Mouse (Mus musculus) MN1 (cell line): ENCODE measurements around the gene Sfxn2.

Source experiments
- DNase-seq: peaks from one replicate; pipeline ENCODE4 v3.0.0-alpha.2; 2016; ENCODE audit warnings: low spot score

Gene Sfxn2

DNA sequence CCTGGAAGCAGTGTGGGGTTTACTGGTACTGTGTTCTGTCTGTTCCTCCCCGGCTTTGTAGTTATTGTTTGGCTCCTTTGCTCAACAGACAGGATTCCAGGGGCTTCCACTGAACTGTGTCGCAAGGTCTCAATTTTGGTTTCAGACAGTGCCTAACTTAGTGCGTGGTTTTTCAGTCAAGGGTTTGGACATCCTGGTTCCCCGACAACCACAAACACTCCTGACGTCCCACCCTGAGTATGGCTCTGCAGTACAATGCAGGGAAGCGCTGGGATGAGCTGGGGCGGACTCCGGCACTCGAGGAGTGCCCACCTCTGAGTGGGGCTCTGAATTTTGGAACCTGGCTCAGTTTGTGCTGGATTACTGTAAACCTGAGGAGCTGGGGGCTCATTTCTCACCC is 56.6 kb downstream of the Sfxn2 start:
- DNase-seq, result no peak

GRCm38 (mm10) chr19:46631637-46632036 is 58.5 kb downstream of the Sfxn2 start:
- DNase-seq, result no peak

- no peak for DNase-seq
Measured at GRCm38 (mm10) chr19:46635766-46636165, 62.6 kb downstream of the Sfxn2 start.

DNA sequence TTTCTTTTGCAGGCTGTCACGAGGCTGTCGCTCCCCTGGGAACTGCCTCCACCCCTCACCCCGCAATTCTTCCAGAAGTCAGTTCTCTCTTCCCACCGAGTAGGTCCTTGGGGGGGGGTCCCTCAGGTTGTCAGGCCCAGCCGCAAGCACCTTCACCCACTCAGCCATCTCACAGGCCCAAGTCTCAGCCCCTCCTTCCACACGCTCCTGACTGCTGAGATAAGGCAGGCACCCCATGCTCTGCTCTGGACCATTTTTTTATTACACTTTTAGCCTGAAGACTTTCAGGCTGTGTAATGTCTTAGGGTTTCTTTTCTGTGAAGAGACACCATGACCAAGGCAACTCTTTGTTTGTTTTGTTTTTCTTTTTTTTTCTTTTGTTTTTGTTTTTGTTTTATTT is 64.4 kb downstream of the Sfxn2 start:
- DNase-seq, result no peak

DNA sequence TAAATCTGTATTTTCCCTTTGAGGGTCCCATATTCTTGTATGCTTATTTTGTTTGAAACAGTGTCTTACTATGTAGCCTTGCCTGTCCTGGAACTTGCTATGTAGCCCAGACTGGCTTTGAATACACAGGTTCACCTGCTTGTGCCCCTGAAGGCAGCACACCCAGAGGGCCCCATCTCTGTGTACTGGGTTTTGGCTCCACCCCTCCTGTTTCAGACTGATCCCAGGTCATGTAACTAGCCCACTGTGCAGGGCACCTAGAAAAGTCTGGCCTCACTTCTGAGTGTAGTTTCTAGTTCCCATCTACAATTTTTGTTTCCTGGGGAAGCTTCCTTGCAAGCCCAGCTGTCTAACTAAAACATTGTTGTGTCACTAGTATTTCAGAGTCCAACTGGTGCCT is 65.9 kb downstream of the Sfxn2 start:
- DNase-seq, result no peak

- DNase-seq, result no peak
Measured at GRCm38 (mm10) chr19:46639496-46639895, 66.3 kb downstream of the Sfxn2 start.

DNA sequence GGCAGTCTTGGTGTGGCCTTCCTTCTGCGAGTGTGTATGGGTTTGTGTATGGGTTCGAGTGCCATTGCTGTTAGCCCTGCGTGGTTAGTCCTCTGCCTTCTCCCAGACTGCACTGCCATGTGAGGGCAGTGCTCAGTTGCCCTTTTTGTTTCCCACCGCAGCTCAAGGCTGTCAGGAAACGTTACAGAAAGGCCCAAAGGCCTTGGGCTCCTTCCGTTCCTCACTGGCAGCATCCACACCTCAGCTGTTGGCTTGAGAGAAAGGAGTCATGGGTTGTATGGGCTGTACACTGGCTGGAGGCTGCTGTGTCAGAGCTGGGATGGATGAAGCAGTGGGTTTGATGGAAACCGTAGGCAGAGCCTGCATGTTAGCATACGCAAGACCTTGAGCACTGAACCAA is 67.6 kb downstream of the Sfxn2 start:
- DNase-seq, result no peak

- peak; percentile 25 for DNase-seq
Measured at GRCm38 (mm10) chr19:46641420-46642085, 68.4 kb downstream of the Sfxn2 start.

GRCm38 (mm10) chr19:46642136-46642753 is 69.1 kb downstream of the Sfxn2 start:
- no peak for DNase-seq

GRCm38 (mm10) chr19:46643236-46643635 is 70.1 kb downstream of the Sfxn2 start:
- DNase-seq, result no peak

DNA sequence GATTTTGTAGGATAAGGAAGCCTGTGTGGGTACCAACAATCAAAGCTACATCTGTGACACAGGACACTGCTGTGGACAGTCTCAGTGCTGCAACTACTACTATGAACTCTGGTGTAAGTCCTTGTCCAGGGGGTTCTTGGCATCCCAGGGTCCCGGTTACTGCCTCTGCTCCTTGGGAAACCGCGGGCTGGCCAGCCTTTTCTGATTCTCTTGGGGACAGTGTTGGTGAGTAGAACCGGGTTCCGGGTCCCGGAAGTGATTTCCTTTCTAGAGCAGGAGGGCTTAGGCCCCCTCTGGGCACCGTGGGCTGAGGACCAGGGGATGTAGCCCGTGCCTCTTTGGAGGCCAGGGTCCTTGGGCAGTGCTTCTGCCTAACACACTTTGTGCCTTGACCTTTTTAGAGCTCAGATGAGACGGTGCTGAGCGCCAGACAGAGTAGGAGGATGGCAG is 71.2 kb downstream of the Sfxn2 start:
- no peak for DNase-seq

- DNase-seq, result no peak
Measured at GRCm38 (mm10) chr19:46644793-46645602, 71.8 kb downstream of the Sfxn2 start.

- DNase-seq, result no peak
Measured at GRCm38 (mm10) chr19:46646041-46646481, 72.9 kb downstream of the Sfxn2 start.

DNA sequence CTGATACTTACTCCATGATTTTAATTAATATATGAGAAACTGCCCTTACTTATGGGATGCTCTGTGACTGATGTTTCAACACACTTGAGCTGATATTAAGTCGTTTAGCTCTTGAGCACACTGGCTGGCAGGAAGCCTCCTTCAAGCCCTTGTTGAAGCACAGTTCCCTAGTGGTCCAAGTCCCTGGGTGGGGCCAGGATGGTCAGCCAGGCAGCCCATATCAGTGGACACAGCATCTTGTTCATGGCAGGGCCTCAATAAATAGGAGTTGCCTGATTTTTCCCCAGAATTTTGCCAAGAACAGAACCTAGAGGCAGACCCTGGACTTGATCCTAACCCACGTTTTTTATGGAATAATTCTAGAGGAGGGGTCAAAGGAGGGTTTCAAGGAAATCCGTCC is 74.1 kb downstream of the Sfxn2 start:
- DNase-seq, result no peak
